Mouse (Mus musculus) retina, postnatal 1 day (tissue): ENCODE data around the gene Rsad2.

Experiments used
- DNase-seq: peaks from one replicate; pipeline ENCODE4 v3.0.0-alpha.2; 2012

Gene Rsad2

GRCm38 (mm10) chr12:26399391-26399790, 56.9 kb downstream of the Rsad2 start:
- no peak for DNase-seq

GRCm38 (mm10) chr12:26398597-26398996, 57.7 kb downstream of the Rsad2 start:
- no peak for DNase-seq

- peak; percentile 27 for DNase-seq
Measured at GRCm38 (mm10) chr12:26394485-26395470, 61.5 kb downstream of the Rsad2 start.

- DNase-seq = no peak
Measured at GRCm38 (mm10) chr12:26393291-26393690, 63.0 kb downstream of the Rsad2 start.
